In the genomic region with DNA sequence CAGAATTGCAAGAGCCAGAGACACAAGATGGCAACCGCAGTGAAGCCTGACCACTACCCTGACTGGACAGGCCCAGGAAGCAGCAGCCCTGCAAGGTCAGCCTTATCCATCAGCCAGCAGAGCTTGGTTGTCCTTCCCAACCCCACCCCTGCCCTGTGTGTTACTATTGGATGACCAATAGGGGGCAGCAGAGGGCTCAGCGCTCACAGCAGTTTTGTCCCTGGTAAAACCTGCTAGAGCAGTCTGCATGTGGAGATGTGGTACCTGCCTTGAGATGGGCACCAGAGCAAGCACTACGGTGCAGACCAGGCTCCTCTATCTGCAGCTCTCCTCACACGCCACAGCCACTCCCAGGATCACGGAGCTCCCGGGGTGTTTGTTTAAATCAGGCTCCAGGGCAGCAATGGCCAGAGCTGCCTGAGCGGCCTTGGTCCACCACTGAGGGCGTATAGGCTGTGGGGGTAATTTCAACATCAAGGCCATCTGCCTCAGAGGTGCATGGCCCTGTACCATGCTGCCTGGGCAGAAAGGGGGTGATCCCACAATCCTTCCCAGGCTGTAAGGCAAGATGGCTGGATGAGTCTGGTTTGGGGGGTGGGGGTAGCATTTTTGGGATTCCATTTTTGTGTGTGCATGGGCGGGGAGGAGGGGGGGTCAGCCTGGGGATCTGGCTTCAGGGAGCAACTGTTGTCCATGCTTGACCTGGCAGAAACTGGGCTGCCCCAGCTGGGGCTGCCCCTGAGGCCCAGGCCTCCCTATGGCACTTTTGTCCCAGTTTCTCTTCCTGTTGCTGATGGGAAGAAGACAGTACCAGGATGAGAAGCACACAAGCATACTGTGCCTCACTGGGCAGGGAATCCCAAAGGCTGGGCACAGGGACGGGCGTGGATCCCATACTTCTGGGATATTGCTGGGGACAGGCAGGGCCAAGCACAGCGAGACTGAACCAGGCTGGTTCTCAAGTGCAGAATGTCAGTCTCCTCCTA, we compare ENCODE assay signal across 8 mouse cellular contexts. TPM values are rescaled to one million over a fixed set of nuclear protein-coding genes. Genes with fewer than 3 reads are reported as not detected.
DNase-seq lines count a peak whose midpoint lies in the region; ATAC-seq and TF ChIP-seq lines count a peak whose summit lies in the region.

No protein-coding gene starts in this region.

- no peak overlapping the region for H3K4me3 ChIP-seq in embryonic fibroblast, embryonic 13.5 days (ENCODE audit: insufficient read depth, low read length)
- H3K4me3 ChIP-seq in liver, embryonic 13.5 days (replicated peaks): no peak overlapping the region

- no peaks in the 10 kb centered on the region for H3K4me1 ChIP-seq in embryonic fibroblast, embryonic 13.5 days (ENCODE audit: control insufficient read depth, insufficient read depth, low read length)
- H3K4me1 ChIP-seq in liver, embryonic 13.5 days (replicated peaks): peaks cover 5% of the 10 kb centered on the region

- H3K9ac ChIP-seq in liver, embryonic 13.5 days: no peak overlapping the region

- DNase-seq in urinary bladder, adult 18-20 months (ENCODE audit: low spot score in 2 of 2): peak; percentile 16 to 28
- no peak for DNase-seq in urinary bladder, postnatal 10 days (ENCODE audit: low spot score)
- DNase-seq in brain, embryonic 14.5 days (ENCODE audit: low read depth): peak; percentile 62
- DNase-seq in hindlimb bud, embryonic 11.5 days (ENCODE audit: extremely low spot score, low read depth, low spot score): peak; percentile 31
- DNase-seq in liver, embryonic 13.5 days: peak; percentile 55
- peak; percentile 44 for DNase-seq in ovary, postnatal 14 days (ENCODE audit: low spot score)
- peak; percentile 22 to 43 for DNase-seq in urinary bladder, postnatal 36 days (ENCODE audit: low spot score in 2 of 2)

- H3K27me3 ChIP-seq in liver, embryonic 13.5 days: no peaks in the 10 kb centered on the region

- 0 out of 2 replicates have a peak, but pooled peaks cover under 1% of the 10 kb centered on the region for H3K36me3 ChIP-seq in liver, embryonic 13.5 days

- H3K4me2 ChIP-seq in liver, embryonic 13.5 days: no peak overlapping the region

- H3K27ac ChIP-seq in embryonic fibroblast, embryonic 13.5 days (ENCODE audit: insufficient read depth, low read length): no peak overlapping the region
- H3K27ac ChIP-seq in liver, embryonic 13.5 days: no peak overlapping the region

- no peak for TF ChIP-seq POLR2A in brain, embryonic 14.5 days (IDR thresholded peaks at IDR 0.05; ENCODE audit: borderline replicate concordance, extremely low read depth, insufficient read depth, insufficient read length, poor library complexity, severe bottlenecking)
- no peak for TF ChIP-seq POLR2A in embryonic fibroblast, embryonic 13.5 days (IDR thresholded peaks at IDR 0.05; ENCODE audit: low read depth, low read length)

- H3K9me3 ChIP-seq in liver, embryonic 13.5 days (replicated peaks): no peaks in the 10 kb centered on the region

- peak; percentile 65 for ATAC-seq in liver, embryonic 13.5 days (ENCODE audit: low read depth)

- peak; percentile 86 for TF ChIP-seq CTCF in brain, embryonic 14.5 days (IDR thresholded peaks at IDR 0.05; ENCODE audit: borderline replicate concordance, extremely low read depth, insufficient read depth, insufficient read length)
- peak; percentile 80 for TF ChIP-seq CTCF in embryonic fibroblast, embryonic 13.5 days (IDR thresholded peaks at IDR 0.05; ENCODE audit: borderline replicate concordance, insufficient read depth, low read length)

- WGBS in liver, embryonic 13.5 days (ENCODE audit: insufficient replicate concordance): 49% methylated on average over 12 of the region's 12 CpGs

RNA-seq across cellular contexts. Expression of gene Uts2r, which starts 16.5 kb away (rescaled TPM):
- 0.26 and 0.30 TPM in 2 replicates for polyA plus RNA-seq in brain, embryonic 14.5 days (2012; rRNA removed)
- not detected in 2 replicates for polyA plus RNA-seq in embryonic fibroblast, embryonic 13.5 days (2011; ENCODE audit: insufficient read length, low read depth, missing spikeins)
- not detected in 2 replicates for polyA plus RNA-seq in liver, embryonic 13.5 days (2015; fragmentation: Nextera tagmentation; extraction: Ambion mirVana)

RNA-seq across cellular contexts. Expression of gene Hexdc, which starts 27.7 kb away (rescaled TPM):
- polyA plus RNA-seq in brain, embryonic 14.5 days (2012; rRNA removed): 70.6 and 92.9 TPM in 2 replicates
- 4.9 and 8.3 TPM in 2 replicates for polyA plus RNA-seq in embryonic fibroblast, embryonic 13.5 days (2011; ENCODE audit: insufficient read length, low read depth, missing spikeins)
- 2.2 and 2.4 TPM in 2 replicates for polyA plus RNA-seq in liver, embryonic 13.5 days (2015; fragmentation: Nextera tagmentation; extraction: Ambion mirVana)

RNA-seq across cellular contexts. Expression of gene Ogfod3, which starts 27.9 kb away (rescaled TPM):
- 8.4 and 11.9 TPM in 2 replicates for polyA plus RNA-seq in brain, embryonic 14.5 days (2012; rRNA removed)
- 3.6 and 4.5 TPM in 2 replicates for polyA plus RNA-seq in embryonic fibroblast, embryonic 13.5 days (2011; ENCODE audit: insufficient read length, low read depth, missing spikeins)
- polyA plus RNA-seq in liver, embryonic 13.5 days (2015; fragmentation: Nextera tagmentation; extraction: Ambion mirVana): 14.7 and 14.9 TPM in 2 replicates

RNA-seq across cellular contexts. Expression of gene Tex19.1, which starts 30.6 kb away (rescaled TPM):
- polyA plus RNA-seq in brain, embryonic 14.5 days (2012; rRNA removed): not detected in 2 replicates
- polyA plus RNA-seq in embryonic fibroblast, embryonic 13.5 days (2011; ENCODE audit: insufficient read length, low read depth, missing spikeins): not detected in 2 replicates
- 0.09 and 0.19 TPM in 2 replicates for polyA plus RNA-seq in liver, embryonic 13.5 days (2015; fragmentation: Nextera tagmentation; extraction: Ambion mirVana)

RNA-seq across cellular contexts. Expression of gene Cybc1, which starts 52.5 kb away (rescaled TPM):
- 44.1 and 56.4 TPM in 2 replicates for polyA plus RNA-seq in brain, embryonic 14.5 days (2012; rRNA removed)
- 30.5 and 33.9 TPM in 2 replicates for polyA plus RNA-seq in embryonic fibroblast, embryonic 13.5 days (2011; ENCODE audit: insufficient read length, low read depth, missing spikeins)
- 20.0 and 21.0 TPM in 2 replicates for polyA plus RNA-seq in liver, embryonic 13.5 days (2015; fragmentation: Nextera tagmentation; extraction: Ambion mirVana)
